Mouse (Mus musculus) heart, adult 2 months (tissue): Measurements from ENCODE around the gene Gm3233.

ENCODE experiments used
- CTCF ChIP-seq: fragments of 200-600 bp; IDR thresholded peaks from 2 replicates; pipeline ENCODE4 v1.8.1; 2022; ENCODE audit warnings: antibody characterized with exemption, mild to moderate bottlenecking, moderate library complexity
- EP300 ChIP-seq: fragments of 200-500 bp; IDR thresholded peaks from 2 replicates; pipeline ENCODE4 v1.6.1; 2011; ENCODE audit warnings: low read depth, low read length, control low read depth; ENCODE audit not compliant: insufficient read depth
- POLR2A ChIP-seq: fragments of 200-500 bp; IDR thresholded peaks from 2 replicates; pipeline ENCODE4 v1.6.1; 2011; ENCODE audit warnings: mild to moderate bottlenecking, low read depth, low read length, control low read depth; ENCODE audit not compliant: insufficient read depth

- TF ChIP-seq CTCF (peak; percentile 56), EP300 (no peak), POLR2A (no peak)
Observed at GRCm38 (mm10) chr10:77728280-77728679, 31.2 kb downstream of the Gm3233 start.
